Mouse (Mus musculus): Measurements from ENCODE around the gene Tmem203.
A peak's percentile ranks its signal among the peaks of the same experiment; 100 is the strongest.

Gene Tmem203

DNA sequence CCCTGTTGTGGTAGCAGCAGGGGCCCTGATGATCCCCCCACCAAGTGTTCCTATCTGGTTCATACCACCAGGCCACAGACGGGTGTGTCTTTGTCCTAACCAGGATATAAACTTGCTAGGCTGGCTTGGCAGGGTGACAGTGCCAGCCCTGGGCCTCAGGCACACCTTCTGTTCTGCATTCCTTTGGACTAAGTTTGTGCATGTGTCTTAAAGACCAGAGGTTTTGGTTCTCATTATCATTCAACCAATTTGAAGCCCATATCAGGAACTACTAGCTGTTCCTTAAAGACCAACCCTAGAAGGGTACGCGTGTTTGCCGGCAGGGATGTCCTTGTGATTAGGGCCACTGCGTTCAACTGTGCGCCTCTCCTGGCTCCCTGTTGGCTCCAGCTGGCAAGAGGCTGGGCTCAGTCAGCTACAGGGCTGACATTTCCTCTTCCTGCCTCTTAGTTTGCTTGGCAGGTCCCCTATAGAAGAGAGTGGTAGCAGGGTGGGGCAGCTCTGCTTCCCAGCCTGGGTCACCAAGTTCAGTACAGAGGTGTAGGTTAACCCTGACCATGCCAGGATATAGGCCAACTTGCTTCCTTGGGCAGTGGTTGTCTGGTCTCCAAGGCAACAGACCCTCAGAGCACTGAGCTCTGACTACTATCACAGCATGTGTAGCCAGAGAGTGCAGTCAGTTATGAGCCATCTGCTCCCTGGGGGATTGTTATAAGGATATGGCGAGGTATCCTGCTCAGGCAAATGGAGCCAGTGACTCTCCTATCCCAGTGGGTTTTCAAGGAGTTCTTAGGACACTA lies 31.8 kb downstream of the Tmem203 start:
- Histone ChIP-seq H3K9me3 (ENCODE audit: low read length) (no peaks in the 10 kb centered on the region), H3K4me3 (replicated peaks; ENCODE audit: low read length) (no peak overlapping the region), H3K27me3 (ENCODE audit: insufficient read depth, low read length) (peaks cover 51% of the 10 kb centered on the region), H3K4me1 (replicated peaks; ENCODE audit: low read depth, low read length) (peaks cover 55% of the 10 kb centered on the region), H3K36me3 (ENCODE audit: insufficient read depth, low read length) (peaks cover 41% of the 10 kb centered on the region)
- TF ChIP-seq CTCF (conservative IDR thresholded peaks at IDR 0.05; ENCODE audit: low read length) (no peak), POU5F1 (IDR thresholded peaks at IDR 0.05; ENCODE audit: borderline replicate concordance, low read length) (no peak), NANOG (IDR thresholded peaks at IDR 0.05; ENCODE audit: borderline replicate concordance, low read length) (no peak)

- Histone ChIP-seq H3K4me1 (replicated peaks; ENCODE audit: low read depth, low read length) (peaks cover 64% of the 10 kb centered on the region), H3K4me3 (replicated peaks; ENCODE audit: low read length) (no peak within 1 kb of the TSS), H3K36me3 (ENCODE audit: insufficient read depth, low read length) (peaks cover 30% of the 10 kb centered on the region), H3K27me3 (ENCODE audit: insufficient read depth, low read length) (peaks cover 61% of the 10 kb centered on the region), H3K9me3 (ENCODE audit: low read length) (no peaks in the 10 kb centered on the region)
- TF ChIP-seq NANOG (IDR thresholded peaks at IDR 0.05; ENCODE audit: borderline replicate concordance, low read length): no peak
- no peak for TF ChIP-seq CTCF (conservative IDR thresholded peaks at IDR 0.05; ENCODE audit: low read length)
- TF ChIP-seq POU5F1 (IDR thresholded peaks at IDR 0.05; ENCODE audit: borderline replicate concordance, low read length): no peak
Measured at GRCm38 (mm10) chr2:25287927-25288649, 32.8 kb downstream of the Tmem203 start, which contains the start of gene Tmem210. Gene Tmem210, plus strand, starts transcription at chr2:25288145.

DNA sequence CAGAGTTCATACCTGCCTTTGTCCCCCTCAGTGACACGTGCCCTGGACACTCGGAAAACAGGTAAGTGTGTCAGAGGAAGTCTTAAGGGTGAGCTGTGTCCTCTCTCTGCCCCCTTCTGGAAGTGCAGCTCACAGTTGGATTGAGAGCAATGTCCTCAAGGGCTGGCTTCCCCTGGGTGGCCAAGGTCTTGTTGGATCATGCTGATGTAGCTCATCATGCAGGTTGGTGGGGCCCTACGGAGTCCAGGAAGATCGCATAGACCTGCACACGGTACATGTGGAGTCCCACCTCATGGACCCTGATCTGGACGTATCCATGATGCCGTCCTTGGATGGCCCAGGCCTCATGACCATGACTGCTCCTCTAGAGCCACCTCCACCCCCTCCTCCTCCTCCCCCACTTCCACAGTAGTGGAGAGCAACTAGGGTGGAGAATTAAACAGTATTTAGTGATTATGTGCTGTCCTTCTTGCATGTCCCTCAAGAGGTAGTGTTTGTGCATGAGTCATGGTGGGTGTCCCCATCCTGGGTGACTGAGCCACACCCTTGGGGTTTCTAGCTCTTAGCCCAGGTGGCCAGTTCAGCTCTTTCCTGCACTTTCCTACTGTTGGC lies 33.6 kb downstream of the Tmem203 start:
- peaks cover 71% of the 10 kb centered on the region for H3K4me1 ChIP-seq (replicated peaks; ENCODE audit: low read depth, low read length)
- peaks cover 27% of the 10 kb centered on the region for H3K36me3 ChIP-seq (ENCODE audit: insufficient read depth, low read length)
- TF ChIP-seq POU5F1 (IDR thresholded peaks at IDR 0.05; ENCODE audit: borderline replicate concordance, low read length) (no peak), NANOG (IDR thresholded peaks at IDR 0.05; ENCODE audit: borderline replicate concordance, low read length) (no peak), CTCF (conservative IDR thresholded peaks at IDR 0.05; ENCODE audit: low read length) (no peak)
- H3K4me3 ChIP-seq (replicated peaks; ENCODE audit: low read length): no peak overlapping the region
- peaks cover 66% of the 10 kb centered on the region for H3K27me3 ChIP-seq (ENCODE audit: insufficient read depth, low read length)
- no peaks in the 10 kb centered on the region for H3K9me3 ChIP-seq (ENCODE audit: low read length)

DNA sequence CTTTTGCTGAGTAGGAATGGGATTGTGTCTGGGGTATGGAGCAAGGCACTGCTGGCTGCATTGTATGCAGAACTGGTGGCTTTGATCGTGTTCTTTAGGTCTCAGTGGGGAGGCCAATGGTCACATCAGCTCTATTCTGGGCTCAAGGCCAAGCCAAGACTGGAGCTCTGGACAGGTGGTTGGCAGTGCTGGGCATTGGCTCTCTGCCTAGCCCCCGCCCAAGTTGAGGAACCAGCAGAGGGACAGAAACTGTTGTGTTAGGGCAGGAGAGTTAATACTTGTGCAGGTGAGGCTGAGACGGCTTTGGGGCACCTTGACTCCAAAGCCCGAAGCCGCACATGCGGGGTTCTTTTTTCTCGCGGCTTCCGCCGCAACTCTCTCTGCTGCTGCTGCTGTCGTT lies 34.4 kb downstream of the Tmem203 start, which contains the start of gene Lrrc26:
Gene Lrrc26, plus strand, starts transcription at position 265 of the 400 bp plus-strand sequence.
- H3K36me3 ChIP-seq (ENCODE audit: insufficient read depth, low read length): peaks cover 27% of the 10 kb centered on the region
- H3K4me1 ChIP-seq (replicated peaks; ENCODE audit: low read depth, low read length): peaks cover 76% of the 10 kb centered on the region
- peak within 1 kb of the TSS; percentile 78 for H3K4me3 ChIP-seq (replicated peaks; ENCODE audit: low read length)
- peaks cover 68% of the 10 kb centered on the region for H3K27me3 ChIP-seq (ENCODE audit: insufficient read depth, low read length)
- TF ChIP-seq POU5F1 (IDR thresholded peaks at IDR 0.05; ENCODE audit: borderline replicate concordance, low read length): no peak
- TF ChIP-seq NANOG (IDR thresholded peaks at IDR 0.05; ENCODE audit: borderline replicate concordance, low read length): peak; percentile 41; the same call in 1 of the 2 replicates
- TF ChIP-seq CTCF (conservative IDR thresholded peaks at IDR 0.05; ENCODE audit: low read length): no peak
- no peaks in the 10 kb centered on the region for H3K9me3 ChIP-seq (ENCODE audit: low read length)

DNA sequence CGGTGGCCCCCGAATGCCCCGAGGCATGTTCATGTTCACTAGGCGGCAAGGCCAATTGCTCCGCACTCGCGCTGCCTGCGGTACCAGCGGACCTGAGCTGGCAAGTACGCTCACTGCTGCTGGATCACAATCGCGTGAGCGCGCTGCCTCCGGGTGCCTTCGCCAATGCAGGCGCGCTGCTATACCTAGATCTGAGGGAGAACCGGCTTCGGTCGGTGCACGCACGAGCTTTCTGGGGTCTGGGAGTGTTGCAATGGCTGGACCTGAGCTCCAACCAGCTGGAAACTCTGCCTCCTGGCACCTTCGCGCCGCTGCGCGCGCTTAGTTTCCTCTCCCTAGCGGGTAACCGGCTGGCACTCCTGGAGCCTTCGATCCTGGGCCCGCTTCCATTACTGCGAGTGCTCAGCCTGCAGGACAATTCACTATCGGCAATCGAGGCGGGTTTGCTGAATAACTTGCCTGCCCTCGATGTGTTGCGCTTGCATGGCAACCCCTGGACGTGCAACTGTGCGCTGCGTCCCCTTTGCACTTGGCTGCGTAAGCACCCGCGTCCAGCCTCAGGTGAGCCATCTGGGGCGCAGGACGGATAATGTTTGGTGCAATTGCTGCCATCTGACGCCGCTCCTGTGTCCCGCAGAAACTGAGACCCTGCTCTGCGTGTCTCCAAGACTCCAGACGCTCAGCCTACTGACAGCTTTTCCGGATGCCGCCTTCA lies 35.0 kb downstream of the Tmem203 start:
- no peak for TF ChIP-seq CTCF (conservative IDR thresholded peaks at IDR 0.05; ENCODE audit: low read length)
- TF ChIP-seq POU5F1 (IDR thresholded peaks at IDR 0.05; ENCODE audit: borderline replicate concordance, low read length): no peak
- TF ChIP-seq NANOG (IDR thresholded peaks at IDR 0.05; ENCODE audit: borderline replicate concordance, low read length): no peak
- no peaks in the 10 kb centered on the region for H3K9me3 ChIP-seq (ENCODE audit: low read length)
- peaks cover 74% of the 10 kb centered on the region for H3K27me3 ChIP-seq (ENCODE audit: insufficient read depth, low read length)
- H3K4me3 ChIP-seq (replicated peaks; ENCODE audit: low read length): peak overlapping the region; percentile 78
- H3K36me3 ChIP-seq (ENCODE audit: insufficient read depth, low read length): peaks cover 27% of the 10 kb centered on the region
- peaks cover 82% of the 10 kb centered on the region for H3K4me1 ChIP-seq (replicated peaks; ENCODE audit: low read depth, low read length)

- no peaks in the 10 kb centered on the region for H3K9me3 ChIP-seq (ENCODE audit: low read length)
- H3K27me3 ChIP-seq (ENCODE audit: insufficient read depth, low read length): peaks cover 79% of the 10 kb centered on the region
- H3K4me3 ChIP-seq (replicated peaks; ENCODE audit: low read length): peak overlapping the region; percentile 78
- peaks cover 27% of the 10 kb centered on the region for H3K36me3 ChIP-seq (ENCODE audit: insufficient read depth, low read length)
- no peak for TF ChIP-seq NANOG (IDR thresholded peaks at IDR 0.05; ENCODE audit: borderline replicate concordance, low read length)
- no peak for TF ChIP-seq CTCF (conservative IDR thresholded peaks at IDR 0.05; ENCODE audit: low read length)
- H3K4me1 ChIP-seq (replicated peaks; ENCODE audit: low read depth, low read length): peaks cover 82% of the 10 kb centered on the region
Measured at GRCm38 (mm10) chr2:25290816-25291130, 35.5 kb downstream of the Tmem203 start.

GRCm38 (mm10) chr2:25291184-25292053 lies 36.2 kb downstream of the Tmem203 start:
- H3K36me3 ChIP-seq (ENCODE audit: insufficient read depth, low read length): peaks cover 30% of the 10 kb centered on the region
- H3K9me3 ChIP-seq (ENCODE audit: low read length): no peaks in the 10 kb centered on the region
- H3K4me3 ChIP-seq (replicated peaks; ENCODE audit: low read length): peak overlapping the region; percentile 78
- H3K4me1 ChIP-seq (replicated peaks; ENCODE audit: low read depth, low read length): peaks cover 82% of the 10 kb centered on the region
- TF ChIP-seq NANOG (IDR thresholded peaks at IDR 0.05; ENCODE audit: borderline replicate concordance, low read length): no peak
- TF ChIP-seq CTCF (conservative IDR thresholded peaks at IDR 0.05; ENCODE audit: low read length): no peak
- no peak for TF ChIP-seq POU5F1 (IDR thresholded peaks at IDR 0.05; ENCODE audit: borderline replicate concordance, low read length)
- peaks cover 83% of the 10 kb centered on the region for H3K27me3 ChIP-seq (ENCODE audit: insufficient read depth, low read length)

Data from E14TG2a.4 (cell line).